Comparison of ENCODE assay signal across 29 mouse cellular contexts in the genomic region with DNA sequence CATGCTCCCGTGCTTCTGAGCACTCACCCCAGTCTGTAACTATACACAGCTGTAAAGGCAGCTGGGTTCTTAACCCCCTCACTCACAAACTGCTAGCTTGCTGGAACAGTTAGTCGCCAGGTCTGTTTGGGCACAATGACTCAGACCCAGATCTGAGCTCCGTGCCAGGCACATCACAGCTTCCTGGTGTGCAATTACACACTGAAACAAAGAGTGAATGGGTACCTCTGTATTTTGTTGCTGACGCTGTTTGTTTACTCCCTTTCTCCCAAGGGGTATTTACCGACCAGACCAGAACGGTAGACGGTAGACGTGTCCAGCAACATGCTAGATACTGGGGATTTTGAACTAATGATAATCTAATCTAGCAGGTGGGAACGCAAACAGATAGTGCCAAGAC.
DNase-seq lines count a peak whose midpoint lies in the region; ATAC-seq and TF ChIP-seq lines count a peak whose summit lies in the region.
"Had no signal": no experiment of that assay in that cellular context is flagged by ENCODE, and none has a peak within 500 bp of the region (broad histone marks: within the 10 kb centered on the region; RNA-seq: fewer than 3 reads in every experiment).

No protein-coding gene starts in this region.

- TF ChIP-seq POLR2A in myocyte (IDR thresholded peaks at IDR 0.05; ENCODE audit: insufficient read length, low read depth) = no peak

- WGBS in heart, postnatal 0 days = 52% methylated on average over 9 of the region's 9 CpGs

- peaks cover 76% of the 10 kb centered on the region for H3K79me2 ChIP-seq in myocyte (ENCODE audit: control insufficient read depth, insufficient read depth)

- no peaks in the 10 kb centered on the region for H3K27me3 ChIP-seq in heart, postnatal 0 days (ENCODE audit: control insufficient read depth, insufficient read depth, low read length)
- H3K27me3 ChIP-seq in myocyte (ENCODE audit: control insufficient read depth, insufficient read depth, insufficient read length) = no peaks in the 10 kb centered on the region
- H3K27me3 ChIP-seq: forebrain, embryonic 12.5 days; kidney, embryonic 15.5 days; liver, embryonic 12.5 days; neural tube, embryonic 13.5 days had no signal

- ATAC-seq in heart, postnatal 0 days (ENCODE audit: insufficient read depth, low read depth) = peak; percentile 33; the same call in 1 of the 2 replicates
- ATAC-seq: forebrain, postnatal 0 days; liver, embryonic 12.5 days; liver, postnatal 0 days had no signal

- no peak overlapping the region for H3K4me3 ChIP-seq in heart, postnatal 0 days (ENCODE audit: low read depth, low read length)
- no peak overlapping the region for H3K4me3 ChIP-seq in myocyte
- H3K4me3 ChIP-seq: forebrain, embryonic 12.5 days; kidney, embryonic 15.5 days; liver, embryonic 12.5 days; neural tube, embryonic 13.5 days had no signal

- peak overlapping the region; percentile 56 for H3K27ac ChIP-seq in heart, postnatal 0 days (ENCODE audit: low read depth)
- H3K27ac ChIP-seq: forebrain, embryonic 12.5 days; hindbrain, embryonic 14.5 days; kidney, embryonic 15.5 days; liver, embryonic 12.5 days; neural tube, embryonic 13.5 days had no signal

- DNase-seq in gastrocnemius, postnatal 14 days = peak; percentile 13
- DNase-seq in gastrocnemius, adult 8-10 months (ENCODE audit: low spot score in 2 of 2) = no peak
- DNase-seq in heart, postnatal 0 days (ENCODE audit: low spot score) = no peak
- DNase-seq in heart, postnatal 4 days = no peak
- peak; percentile 38 for DNase-seq in 3T3-L1 (ENCODE audit: low read depth, low spot score)
- no peak for DNase-seq in right cerebral cortex, postnatal 4 days
- DNase-seq in adrenal gland, postnatal 10 days = no peak
- DNase-seq: adrenal gland, postnatal 36 days; cerebellum, adult 2 months; cerebellum, postnatal 14 days; forebrain, postnatal 0 days; gastrocnemius, postnatal 25 days; heart, adult 18-20 months; heart, postnatal 14 days; kidney, adult 18-20 months; kidney, postnatal 25 days; left cerebral cortex, postnatal 4 days; liver, postnatal 0 days; lung, postnatal 36 days; retina, postnatal 1 day; right cerebral cortex, postnatal 14 days; thymus, postnatal 4 days had no signal

- H3K4me2 ChIP-seq in heart, postnatal 0 days (ENCODE audit: low read depth, low read length) = no peak overlapping the region
- H3K4me2 ChIP-seq in myocyte (ENCODE audit: low read depth) = peak overlapping the region; percentile 64
- H3K4me2 ChIP-seq: forebrain, embryonic 12.5 days; hindbrain, embryonic 14.5 days; kidney, embryonic 15.5 days; liver, embryonic 12.5 days; midbrain, embryonic 11.5 days; neural tube, embryonic 13.5 days had no signal

- TF ChIP-seq EP300 in heart, postnatal 0 days (IDR thresholded peaks at IDR 0.05; ENCODE audit: low read depth) = no peak

- peaks cover 5% of the 10 kb centered on the region; the same call in 1 of the 2 replicates for H3K4me1 ChIP-seq in heart, postnatal 0 days (ENCODE audit: control insufficient read depth, insufficient read depth)
- H3K4me1 ChIP-seq: kidney, embryonic 15.5 days; liver, embryonic 12.5 days had no signal

- no peak for TF ChIP-seq CTCF in heart, postnatal 0 days (IDR thresholded peaks at IDR 0.05; ENCODE audit: low read depth)

- no peak overlapping the region for H3ac ChIP-seq in myocyte (ENCODE audit: control insufficient read depth, insufficient read length)

- H3K9ac ChIP-seq in heart, postnatal 0 days (replicated peaks; ENCODE audit: low read depth, low read length) = no peak overlapping the region
- H3K9ac ChIP-seq: forebrain, embryonic 12.5 days; forebrain, postnatal 0 days; hindbrain, embryonic 14.5 days; kidney, embryonic 15.5 days; liver, embryonic 12.5 days; liver, postnatal 0 days; neural tube, embryonic 13.5 days had no signal

- H3K36me3 ChIP-seq in heart, postnatal 0 days (replicated peaks; ENCODE audit: control insufficient read depth, insufficient read depth, low read length) = no peaks in the 10 kb centered on the region
- peaks cover 3% of the 10 kb centered on the region for H3K36me3 ChIP-seq in myocyte (ENCODE audit: control insufficient read depth, insufficient read depth)
- H3K36me3 ChIP-seq: kidney, embryonic 15.5 days; liver, embryonic 12.5 days; neural tube, embryonic 13.5 days had no signal

- H3K9me3 ChIP-seq in heart, postnatal 0 days (replicated peaks; ENCODE audit: control insufficient read depth, low read length) = no peaks in the 10 kb centered on the region
- H3K9me3 ChIP-seq: kidney, embryonic 15.5 days; liver, embryonic 12.5 days had no signal

- intact Hi-C loops in gastrocnemius, postnatal 14 days (cut with DNase I; ENCODE audit: low total_unique reads) = no loop called here

TF ChIP-seq in myocyte, 11 proteins besides CTCF, POLR2A, EP300 and RAD21:
- peak in 1 of 3 experiments; percentile 12 for TF ChIP-seq MYOD1 (IDR thresholded peaks at IDR 0.05; ENCODE audit: control insufficient read depth in 1 of 3, insufficient read length in 2 of 3, low read depth in 2 of 3)
- no peak for TF ChIP-seq REST (IDR thresholded peaks at IDR 0.05; ENCODE audit: insufficient read depth, insufficient read length)

Comparison
In these comparisons a context has a peak if more than half of its experiments do, and no peak if none do; other contexts are left out.
1. DNase-seq: peak in gastrocnemius, postnatal 14 days (single experiment) and 3T3-L1 (single experiment); none in gastrocnemius, adult 8-10 months (0 of 2), heart, postnatal 0 days (single experiment), heart, postnatal 4 days (single experiment), right cerebral cortex, postnatal 4 days (single experiment) and adrenal gland, postnatal 10 days (single experiment).